Mouse (Mus musculus) layer of hippocampus, adult 2 months (tissue): Measurements from ENCODE around the gene Slc25a33. TPM values are rescaled to one million over a fixed set of nuclear protein-coding genes. Genes with fewer than 3 reads are reported as not detected.

Experiments used
- DNase-seq, 2 experiments: peaks; one replicate each; pipeline ENCODE4 v3.0.0; 2022; ENCODE audit warnings: low spot score in 2 of 2
- H3K27ac ChIP-seq: fragments of 200-600 bp; 2 replicates; pipeline ENCODE4 v1.8.1; 2022
- H3K4me3 ChIP-seq: fragments of 200-600 bp; 2 replicates; pipeline ENCODE4 v1.8.1; 2022; ENCODE audit warnings: mild to moderate bottlenecking
- CTCF ChIP-seq: fragments of 200-600 bp; conservative IDR thresholded peaks from 2 replicates; pipeline ENCODE4 v1.8.1; 2022; ENCODE audit warnings: antibody characterized with exemption, mild to moderate bottlenecking, moderate library complexity
- microRNA-seq, 2 experiments: library from miRNA; unstranded; fragments of <30 nt; microRNA quantifications; one replicate each; pipeline ENCODE4 v1.2.0; 2021
- total RNA-seq, 2 experiments: library from RNA; stranded (reverse); gene quantifications; 2 replicates each; pipeline ENCODE4 v1.2.3; 2021

Gene Slc25a33
- total RNA-seq, 2 experiments from 2014 or later, result 35.6 to 35.8 TPM

GRCm38 (mm10) chr4:149710510-149710909 lies 63.6 kb downstream of the Slc25a33 start:
- peak; percentile 65 to 72 for DNase-seq
- H3K4me3 ChIP-seq, result no peak overlapping the region
- H3K27ac ChIP-seq, result no peak overlapping the region
- peak; percentile 87 for TF ChIP-seq CTCF

GRCm38 (mm10) chr4:149705941-149706340 lies 68.1 kb downstream of the Slc25a33 start:
- no peak overlapping the region for H3K27ac ChIP-seq
- no peak for DNase-seq
- H3K4me3 ChIP-seq, result no peak overlapping the region
- TF ChIP-seq CTCF, result no peak

GRCm38 (mm10) chr4:149705298-149705697 lies 68.8 kb downstream of the Slc25a33 start:
- no peak for DNase-seq
- H3K27ac ChIP-seq, result no peak overlapping the region
- no peak overlapping the region for H3K4me3 ChIP-seq
- TF ChIP-seq CTCF, result no peak

- no peak for DNase-seq
- H3K27ac ChIP-seq, result peak within 1 kb of the TSS; percentile 46
- H3K4me3 ChIP-seq, result no peak within 1 kb of the TSS
- no peak for TF ChIP-seq CTCF
Observed at GRCm38 (mm10) chr4:149702210-149702979, 71.7 kb downstream of the Slc25a33 start, which contains the start of gene Pik3cd. TSS of gene Pik3cd (minus strand) at chr4:149702571.

GRCm38 (mm10) chr4:149701426-149702209 lies 72.5 kb downstream of the Slc25a33 start:
- H3K4me3 ChIP-seq, result no peak overlapping the region
- peak overlapping the region; percentile 46 for H3K27ac ChIP-seq
- no peak for DNase-seq
- TF ChIP-seq CTCF, result no peak

GRCm38 (mm10) chr4:149699953-149700352 lies 74.1 kb downstream of the Slc25a33 start:
- DNase-seq, result no peak
- H3K4me3 ChIP-seq, result no peak overlapping the region
- TF ChIP-seq CTCF, result no peak
- H3K27ac ChIP-seq, result no peak overlapping the region

- peak in 1 of 2 experiments; percentile 29 for DNase-seq
- peak overlapping the region; percentile 21; the same call in 1 of the 2 replicates for H3K27ac ChIP-seq
- peak; percentile 80 for TF ChIP-seq CTCF
- H3K4me3 ChIP-seq, result peak overlapping the region; percentile 46
Observed at GRCm38 (mm10) chr4:149698197-149698821, 75.8 kb downstream of the Slc25a33 start.

GRCm38 (mm10) chr4:149697506-149698196 lies 76.4 kb downstream of the Slc25a33 start:
- Histone ChIP-seq H3K27ac (peak overlapping the region; percentile 21; the same call in 1 of the 2 replicates), H3K4me3 (peak overlapping the region; percentile 46; the same call in 1 of the 2 replicates)
- DNase-seq, result no peak
- no peak for TF ChIP-seq CTCF

GRCm38 (mm10) chr4:149696189-149696971 lies 77.7 kb downstream of the Slc25a33 start:
- TF ChIP-seq CTCF, result peak; percentile 59
- H3K27ac ChIP-seq, result 0 out of 2 replicates have a peak overlapping the region, but pooled peaks have one; percentile 10
- no peak overlapping the region for H3K4me3 ChIP-seq
- no peak for DNase-seq

Small RNA genes lying within 50 kb of the gene (microRNA-seq; reads per million reads assigned to microRNA genes)
- 0 reads per million in 2 experiments for gene Gm47301

Other genes starting within 250 kb of the Slc25a33 start
- gene Clstn1, start 187.8 kb downstream of the Slc25a33 start, total RNA-seq, result 100 to 1,000 TPM; 748 to 817 TPM
- gene Pik3cd, start 71.7 kb downstream of the Slc25a33 start, total RNA-seq, result 10 to 100 TPM; 19.6 to 23.5 TPM
- 10 to 100 TPM; 69.7 to 78.3 TPM for gene Tmem201, start 36.2 kb downstream of the Slc25a33 start, total RNA-seq
- 10 to 100 TPM; 30.3 to 33.3 TPM for gene Spsb1, start 180.8 kb upstream of the Slc25a33 start, total RNA-seq
- 10 to 100 TPM in 1 of 2 experiments, 1 to 10 TPM in 1; 9.5 to 11.1 TPM for gene H6pd, start 234.7 kb upstream of the Slc25a33 start, total RNA-seq